Mouse (Mus musculus) forebrain, embryonic 12.5 days (tissue): ENCODE measurements at regions not wholly inside any gene's neighbourhood (a gene's known extent, or its start where the extent isn't known, plus 50 kb on each side); places are given as distances from the start of the nearest gene placed in this dataset.
"Not testable (repeated sequence)": the region's sequence is repeated elsewhere in the genome, so short reads cannot be mapped to it uniquely, and the experiment has no call there.

ENCODE experiments used
- ATAC-seq: fragments of 200-750 bp; cut with Nextera tagmentation; 2 replicates; pipeline ENCODE4 v1.8.0; 2017; ENCODE audit warnings: moderate TSS enrichment; ENCODE audit not compliant: low FRiP score
- H3K27ac ChIP-seq: fragments of 300-500 bp; sonication (generic); 2 replicates; pipeline ENCODE4 v1.5.1; 2016; ENCODE audit warnings: mild to moderate bottlenecking
- H3K27me3 ChIP-seq: fragments of 300-500 bp; sonication (generic); 2 replicates; pipeline ENCODE4 v1.6.1; 2016; ENCODE audit warnings: mild to moderate bottlenecking
- H3K36me3 ChIP-seq: fragments of 300-500 bp; sonication (generic); replicated peaks from 2 replicates; pipeline ENCODE4 v1.6.1; 2016; ENCODE audit warnings: mild to moderate bottlenecking
- H3K4me1 ChIP-seq: fragments of 300-500 bp; sonication (generic); 2 replicates; pipeline ENCODE4 v1.6.1; 2016
- H3K4me2 ChIP-seq: fragments of 300-500 bp; sonication (generic); 2 replicates; pipeline ENCODE4 v1.6.1; 2016; ENCODE audit warnings: mild to moderate bottlenecking, moderate library complexity
- H3K4me3 ChIP-seq: fragments of 300-500 bp; sonication (generic); replicated peaks from 2 replicates; pipeline ENCODE4 v1.5.1; 2016; ENCODE audit warnings: mild to moderate bottlenecking
- H3K9ac ChIP-seq: fragments of 300-500 bp; sonication (generic); 2 replicates; pipeline ENCODE4 v1.6.1; 2016; ENCODE audit warnings: mild to moderate bottlenecking
- H3K9me3 ChIP-seq: fragments of 300-500 bp; sonication (generic); 2 replicates; pipeline ENCODE4 v1.6.1; 2016
- WGBS: fragments of 180-500 bp; shearing (Covaris S2); methylation state at CpG from one replicate; pipeline ENCODE4 v1.1.7; 2016; 5-methylcytosine and 5-hydroxymethylcytosine counted together

DNA sequence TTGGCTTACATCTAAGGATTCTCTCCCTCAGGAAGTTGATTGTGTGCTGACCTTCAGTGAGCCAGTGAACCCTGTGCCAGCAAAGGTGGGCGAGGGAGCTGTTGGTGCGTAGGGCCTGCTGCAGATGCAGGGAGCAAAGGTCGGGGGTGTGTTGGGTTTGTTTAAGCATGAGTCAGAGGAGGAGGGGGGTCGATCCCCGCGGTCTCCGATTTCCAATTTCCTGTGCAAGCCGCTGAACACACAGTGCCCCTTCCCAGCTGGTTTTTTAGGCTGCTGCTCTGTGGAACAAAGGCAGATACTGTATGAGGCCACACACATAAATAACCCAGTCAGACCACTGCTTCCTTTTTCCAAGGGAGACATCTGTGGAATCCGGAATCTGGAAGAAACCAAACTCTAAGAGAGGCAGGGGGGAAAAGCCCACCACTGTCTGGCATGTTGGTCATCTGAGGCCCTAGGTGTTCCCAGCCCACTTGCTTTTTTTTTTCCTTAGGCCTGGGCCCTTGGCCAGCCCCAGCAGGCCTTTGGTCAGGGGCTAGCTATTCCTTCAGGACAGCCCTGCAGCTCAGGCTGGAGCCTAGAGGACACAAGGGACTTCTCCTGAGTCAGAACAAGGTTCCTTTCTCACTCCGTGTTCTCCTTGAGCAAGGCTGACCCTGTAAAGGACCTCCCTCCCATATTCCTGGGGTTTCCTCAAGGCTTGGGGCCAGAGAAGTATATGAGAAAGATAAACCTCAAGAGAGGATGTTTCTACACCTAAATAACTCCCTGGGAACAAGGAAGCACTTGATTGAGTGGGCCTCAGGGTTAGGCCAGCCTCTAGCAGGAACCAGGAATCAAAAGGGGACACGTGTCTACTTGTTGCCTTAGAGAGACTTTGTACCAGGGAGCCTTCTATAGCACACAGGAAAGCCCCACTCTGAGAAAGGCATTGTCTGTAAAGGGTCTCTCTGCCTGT lies 119.0 kb downstream of the Tomm20 start:
- Histone ChIP-seq H3K27ac (peak overlapping the region; percentile 95), H3K4me3 (no peak overlapping the region), H3K36me3 (no peaks in the 10 kb centered on the region), H3K4me1 (peaks cover 42% of the 10 kb centered on the region), H3K9ac (peak overlapping the region; percentile 0; the same call in 1 of the 2 replicates), H3K4me2 (peak overlapping the region; percentile 30), H3K27me3 (no peaks in the 10 kb centered on the region), H3K9me3 (no peaks in the 10 kb centered on the region)
- 5% methylated on average over 11 of the region's 11 CpGs for WGBS
- ATAC-seq: peak; percentile 86

DNA sequence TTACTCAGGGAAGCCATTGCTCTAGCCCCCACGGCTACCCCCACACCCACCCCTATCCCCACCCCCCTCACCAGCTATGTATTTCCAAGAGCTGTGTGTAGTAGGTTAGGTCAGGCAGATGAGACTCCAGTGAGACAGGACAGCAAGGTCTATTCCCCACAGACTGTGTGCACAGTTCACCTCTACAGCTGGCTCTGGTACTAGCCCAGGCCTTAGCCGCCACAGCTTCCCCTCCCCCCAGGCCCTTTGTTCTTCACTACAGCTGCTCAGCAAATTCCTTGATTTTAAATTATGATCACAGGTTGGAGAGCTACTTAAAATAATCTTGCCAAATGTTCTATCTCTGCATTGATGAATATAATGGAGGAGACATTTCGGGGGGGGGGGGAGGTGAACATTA lies 119.8 kb downstream of the Tomm20 start:
- Histone ChIP-seq H3K4me1 (peaks cover 41% of the 10 kb centered on the region), H3K36me3 (no peaks in the 10 kb centered on the region), H3K27ac (peak overlapping the region; percentile 95), H3K4me2 (peak overlapping the region; percentile 30; the same call in 1 of the 2 replicates), H3K9ac (no peak overlapping the region), H3K4me3 (no peak overlapping the region), H3K27me3 (no peaks in the 10 kb centered on the region), H3K9me3 (no peaks in the 10 kb centered on the region)
- WGBS: 18% methylated on average over 3 of the region's 3 CpGs
- ATAC-seq: peak; percentile 86

DNA sequence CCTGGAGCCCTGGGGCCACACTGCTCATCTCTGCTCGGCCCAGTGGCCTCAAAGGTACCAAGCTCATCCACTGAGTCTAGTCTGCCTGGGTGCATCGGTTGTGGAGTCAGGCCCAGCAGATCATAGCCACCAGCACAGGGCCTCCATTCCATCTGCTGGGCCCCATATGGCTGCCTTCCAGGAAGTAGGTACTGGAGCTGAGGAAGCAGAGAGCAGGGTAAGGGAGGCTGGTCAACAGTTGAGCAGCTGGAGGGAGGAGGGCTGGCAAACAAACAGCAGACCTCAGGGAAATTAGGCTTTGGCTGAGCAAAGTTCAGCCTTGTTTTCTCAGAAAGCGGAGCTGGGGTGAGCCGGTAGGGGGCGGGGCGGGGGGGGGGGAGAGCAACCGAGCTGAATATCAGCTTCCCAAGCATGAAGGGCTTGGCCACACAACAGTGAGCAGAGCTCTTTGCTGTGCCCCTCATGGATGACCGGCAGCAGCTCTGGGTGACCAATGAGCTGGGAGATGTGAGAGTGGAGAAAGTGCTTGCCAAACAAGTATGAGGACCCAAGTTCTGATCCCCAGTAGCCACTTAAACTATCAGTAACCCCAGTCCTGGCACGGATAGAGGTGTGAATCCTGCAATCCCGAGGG lies 121.0 kb downstream of the Tomm20 start:
- Histone ChIP-seq H3K9ac (no peak overlapping the region), H3K36me3 (no peaks in the 10 kb centered on the region), H3K27me3 (no peaks in the 10 kb centered on the region), H3K4me1 (peaks cover 37% of the 10 kb centered on the region), H3K4me3 (no peak overlapping the region), H3K9me3 (no peaks in the 10 kb centered on the region), H3K27ac (peak overlapping the region; percentile 27), H3K4me2 (no peak overlapping the region)
- ATAC-seq: peak; percentile 28; the same call in 1 of the 2 replicates
- WGBS: 49% methylated on average over 10 of the region's 10 CpGs

DNA sequence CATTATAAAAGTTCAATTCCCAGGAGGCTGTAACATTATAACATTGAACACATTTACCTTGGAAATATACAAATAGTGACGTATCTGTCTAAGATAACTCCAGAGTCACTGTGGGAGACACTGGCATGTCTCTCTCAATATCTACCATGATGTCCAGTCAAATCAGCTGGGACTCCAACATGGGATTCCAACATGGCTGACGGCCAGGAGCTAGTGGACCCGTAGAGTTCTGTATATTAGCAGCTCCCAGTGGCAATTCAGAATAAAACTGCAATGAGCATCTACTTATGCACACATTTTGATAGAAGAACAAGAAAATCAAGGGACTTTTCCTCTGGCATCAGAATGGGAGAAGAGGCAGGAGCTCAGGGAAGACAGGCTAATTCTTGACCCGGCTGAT lies 123.4 kb downstream of the Tomm20 start:
- H3K27ac ChIP-seq: no peak overlapping the region
- H3K9ac ChIP-seq: no peak overlapping the region
- no peak for ATAC-seq
- no peak overlapping the region for H3K4me3 ChIP-seq
- no peaks in the 10 kb centered on the region for H3K27me3 ChIP-seq
- H3K9me3 ChIP-seq: no peaks in the 10 kb centered on the region
- no peak overlapping the region for H3K4me2 ChIP-seq
- peaks cover 29% of the 10 kb centered on the region for H3K4me1 ChIP-seq
- 94% methylated on average over 4 of the region's 4 CpGs for WGBS
- H3K36me3 ChIP-seq: no peaks in the 10 kb centered on the region

DNA sequence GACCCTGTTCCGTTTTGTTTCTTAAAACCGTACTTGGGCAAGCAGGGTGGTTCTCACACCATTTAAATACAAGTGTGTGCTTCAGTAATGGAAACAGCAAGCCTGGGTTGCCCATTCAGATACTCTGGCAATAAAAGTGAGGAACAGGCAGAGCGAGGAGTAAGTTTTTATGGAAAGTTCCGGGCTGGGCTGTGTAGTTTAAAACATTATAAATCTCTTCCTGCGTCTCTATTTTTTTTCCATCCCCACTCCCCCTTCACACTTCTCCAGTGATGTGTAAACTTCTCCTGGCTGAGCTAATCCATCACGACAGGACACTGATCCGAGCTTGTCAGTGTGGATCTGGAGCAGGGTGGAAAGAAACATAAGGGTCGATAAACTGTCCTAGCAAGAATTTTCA lies 124.4 kb downstream of the Tomm20 start:
- 76% methylated on average over 8 of the region's 8 CpGs for WGBS

DNA sequence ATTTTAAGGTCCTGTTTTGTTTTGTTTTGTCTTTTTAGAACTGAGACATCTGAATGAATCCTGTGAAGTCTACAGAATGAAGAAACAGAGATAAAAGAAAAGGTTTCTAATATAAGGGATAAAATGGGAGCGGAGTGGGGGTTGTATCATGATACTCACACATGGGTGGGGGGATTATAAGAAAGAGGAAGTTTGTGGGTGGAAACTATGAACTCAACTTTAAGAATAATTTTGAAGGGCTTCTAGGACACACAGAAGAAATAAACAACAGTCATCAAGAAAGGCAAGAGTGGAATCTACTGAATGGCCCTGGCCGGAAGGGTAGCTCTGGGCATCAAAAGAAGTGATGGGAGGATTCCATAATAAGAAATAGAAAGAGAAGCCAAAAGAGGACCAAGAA lies 125.1 kb downstream of the Tomm20 start:
- H3K4me1 ChIP-seq: peaks cover 11% of the 10 kb centered on the region
- H3K4me3 ChIP-seq: no peak overlapping the region
- no peak overlapping the region for H3K9ac ChIP-seq
- no peak for ATAC-seq
- no peak overlapping the region for H3K4me2 ChIP-seq
- H3K9me3 ChIP-seq: no peaks in the 10 kb centered on the region
- H3K27ac ChIP-seq: no peak overlapping the region
- 91% methylated on average over 2 of the region's 2 CpGs for WGBS
- no peaks in the 10 kb centered on the region for H3K27me3 ChIP-seq
- H3K36me3 ChIP-seq: no peaks in the 10 kb centered on the region

More for the DNA sequence above, 124.4 kb downstream of the Tomm20 start:
- ATAC-seq: no peak
- no peaks in the 10 kb centered on the region for H3K9me3 ChIP-seq
- H3K27me3 ChIP-seq: no peaks in the 10 kb centered on the region
- H3K36me3 ChIP-seq: no peaks in the 10 kb centered on the region
- no peak overlapping the region for H3K27ac ChIP-seq
- no peak overlapping the region for H3K9ac ChIP-seq
- no peak overlapping the region for H3K4me2 ChIP-seq
- peaks cover 19% of the 10 kb centered on the region for H3K4me1 ChIP-seq
- no peak overlapping the region for H3K4me3 ChIP-seq

DNA sequence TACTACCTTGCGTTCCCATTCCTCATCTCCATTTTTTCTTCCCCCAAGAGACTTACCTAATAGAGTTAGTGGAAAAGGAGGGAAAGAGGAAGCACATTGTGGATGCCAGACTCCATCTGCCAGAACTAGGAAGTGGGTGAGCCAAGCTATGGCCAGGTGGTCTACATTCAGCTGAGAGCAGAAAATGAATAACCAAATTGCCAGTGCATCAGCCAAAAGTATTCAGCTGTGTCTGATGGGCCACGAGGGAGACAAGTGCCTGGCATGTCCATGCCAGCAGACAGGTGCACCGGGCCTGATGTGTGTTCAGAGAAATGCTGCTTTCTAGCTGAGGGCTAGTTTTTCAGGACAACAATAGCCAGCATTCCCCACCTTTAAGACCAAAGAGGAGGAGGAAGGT lies 126.4 kb downstream of the Tomm20 start:
- Histone ChIP-seq H3K27me3 (no peaks in the 10 kb centered on the region), H3K4me2 (no peak overlapping the region), H3K27ac (no peak overlapping the region), H3K9me3 (no peaks in the 10 kb centered on the region), H3K4me1 (0 out of 2 replicates have a peak, but pooled peaks cover under 1% of the 10 kb centered on the region), H3K4me3 (no peak overlapping the region), H3K9ac (no peak overlapping the region), H3K36me3 (no peaks in the 10 kb centered on the region)
- 93% methylated on average over 3 of the region's 3 CpGs for WGBS
- no peak for ATAC-seq

DNA sequence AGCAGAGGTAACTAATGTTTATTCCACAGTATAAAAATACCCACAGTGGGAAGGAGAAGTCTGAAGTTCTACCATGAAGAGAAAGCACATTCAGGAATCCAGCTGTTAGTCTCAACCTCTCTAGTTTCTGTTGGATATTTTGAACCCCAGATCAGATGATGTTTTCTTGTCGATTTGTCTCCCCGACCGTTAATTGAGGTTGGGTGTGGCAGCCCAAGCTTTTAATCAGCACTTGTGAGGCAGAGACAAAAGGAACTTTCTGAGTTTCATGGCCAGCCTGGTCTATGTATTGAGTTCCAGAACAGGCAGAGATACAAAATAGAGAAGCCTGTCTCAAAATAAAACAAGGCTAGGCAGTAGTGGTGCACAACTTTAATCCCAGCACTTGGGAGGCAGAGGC lies 129.5 kb downstream of the Tomm20 start:
- H3K4me1 ChIP-seq: no peaks in the 10 kb centered on the region
- no peaks in the 10 kb centered on the region for H3K27me3 ChIP-seq
- H3K4me2 ChIP-seq: no peak overlapping the region
- no peak overlapping the region for H3K27ac ChIP-seq
- H3K9ac ChIP-seq: no peak overlapping the region
- no peak for ATAC-seq
- 83% methylated on average over 3 of the region's 3 CpGs for WGBS
- no peaks in the 10 kb centered on the region for H3K36me3 ChIP-seq
- no peak overlapping the region for H3K4me3 ChIP-seq
- H3K9me3 ChIP-seq: peaks cover 10% of the 10 kb centered on the region

DNA sequence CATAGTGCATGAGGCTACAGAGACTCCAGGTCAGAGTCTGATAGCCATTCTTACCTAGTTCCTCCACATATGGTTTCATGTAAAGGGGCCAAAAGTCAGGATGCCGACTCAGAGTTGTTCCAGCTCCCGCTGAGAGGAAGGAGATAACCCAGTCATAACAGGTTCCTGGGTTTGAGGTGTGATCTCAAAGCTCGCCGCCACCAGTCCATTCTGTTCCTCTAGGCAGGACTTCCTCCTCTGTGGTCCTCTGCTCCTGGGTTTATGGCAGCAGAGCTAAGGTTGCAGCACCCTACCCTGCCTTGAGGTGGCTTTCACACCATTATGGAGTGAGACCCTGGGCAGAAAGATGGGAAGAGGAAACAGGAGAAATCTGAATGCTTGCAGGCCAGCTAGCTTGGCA lies 131.2 kb downstream of the Tomm20 start:
- Histone ChIP-seq H3K27me3 (peaks cover 8% of the 10 kb centered on the region; the same call in 1 of the 2 replicates), H3K36me3 (no peaks in the 10 kb centered on the region), H3K27ac (no peak overlapping the region), H3K9ac (no peak overlapping the region), H3K4me1 (no peaks in the 10 kb centered on the region), H3K9me3 (peaks cover 10% of the 10 kb centered on the region), H3K4me3 (no peak overlapping the region), H3K4me2 (no peak overlapping the region)
- ATAC-seq: no peak
- WGBS: 85% methylated on average over 4 of the region's 4 CpGs

DNA sequence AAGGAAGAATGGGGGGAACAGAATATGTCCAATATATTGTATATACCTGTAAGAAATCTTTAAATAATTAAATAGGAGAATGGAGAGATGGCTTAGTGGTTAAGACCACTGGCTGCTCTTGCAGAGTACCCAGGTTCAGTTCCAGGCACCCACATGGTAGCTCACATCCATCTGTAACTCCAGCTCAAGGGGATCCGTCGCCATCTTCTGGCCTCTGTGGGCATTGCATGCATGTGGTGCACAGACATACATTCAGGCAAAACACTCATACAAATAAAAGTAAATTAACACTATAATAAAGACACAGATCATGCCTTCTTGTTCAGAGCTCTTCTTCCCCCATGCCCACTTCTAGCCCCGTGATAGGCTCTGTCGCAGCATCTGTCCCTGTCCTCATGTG lies 132.0 kb downstream of the Tomm20 start:
- WGBS: 78% methylated on average over 4 of the region's 4 CpGs
- Histone ChIP-seq H3K36me3 (no peaks in the 10 kb centered on the region), H3K27ac (no peak overlapping the region), H3K9ac (no peak overlapping the region), H3K4me2 (no peak overlapping the region), H3K27me3 (peaks cover 8% of the 10 kb centered on the region; the same call in 1 of the 2 replicates), H3K4me3 (no peak overlapping the region), H3K4me1 (no peaks in the 10 kb centered on the region), H3K9me3 (peaks cover 10% of the 10 kb centered on the region)
- ATAC-seq: no peak

DNA sequence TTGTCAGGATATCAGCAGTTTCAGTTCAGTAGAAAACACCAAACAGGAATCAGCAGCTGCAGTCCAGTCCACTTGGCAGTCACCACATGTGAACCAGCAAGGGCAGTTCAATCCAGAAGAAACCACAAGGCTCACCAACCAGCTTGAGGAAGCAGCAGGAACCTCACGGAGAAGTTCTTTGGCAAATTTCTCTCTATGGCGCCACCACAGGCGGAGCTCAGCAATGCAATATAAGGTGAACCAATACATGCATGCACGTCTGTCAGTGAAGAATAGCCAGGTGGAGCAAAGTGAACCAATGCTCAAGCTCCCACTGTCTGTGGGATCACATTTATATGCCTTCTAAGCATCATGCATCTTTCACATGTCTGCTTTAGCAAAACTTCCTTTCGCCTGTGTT lies 132.9 kb downstream of the Tomm20 start:
- WGBS: 85% methylated on average over 5 of the region's 5 CpGs
- H3K36me3 ChIP-seq: no peaks in the 10 kb centered on the region
- peaks cover 10% of the 10 kb centered on the region for H3K27me3 ChIP-seq
- no peak for ATAC-seq
- H3K9ac ChIP-seq: no peak overlapping the region
- H3K4me2 ChIP-seq: no peak overlapping the region
- H3K27ac ChIP-seq: no peak overlapping the region
- no peak overlapping the region for H3K4me3 ChIP-seq
- peaks cover 10% of the 10 kb centered on the region for H3K9me3 ChIP-seq
- H3K4me1 ChIP-seq: no peaks in the 10 kb centered on the region

DNA sequence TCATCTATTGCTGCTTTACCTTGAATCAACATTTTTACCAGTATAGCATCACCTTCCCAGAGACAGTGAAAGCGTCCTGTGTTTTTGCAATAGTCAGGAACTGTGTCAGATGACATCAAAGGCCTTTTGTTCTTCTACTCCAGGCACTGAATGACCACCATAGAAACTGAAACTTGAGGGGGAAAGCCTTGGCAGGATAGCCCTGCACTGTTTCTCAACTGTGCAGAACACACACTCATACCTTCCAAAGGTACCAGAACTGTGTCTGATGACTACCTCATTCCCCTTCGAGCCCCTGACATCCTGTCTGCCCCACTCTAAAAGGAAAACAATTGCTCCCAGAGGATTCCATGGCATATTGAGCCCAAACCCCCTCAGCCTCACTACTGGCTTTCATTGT lies 134.3 kb downstream of the Tomm20 start:
- not testable (repeated sequence) for H3K4me3 ChIP-seq, H3K36me3 ChIP-seq, H3K27ac ChIP-seq, H3K4me1 ChIP-seq, H3K4me2 ChIP-seq, H3K9ac ChIP-seq, ATAC-seq
- H3K27me3 ChIP-seq: peaks cover 13% of the 10 kb centered on the region
- peaks cover 10% of the 10 kb centered on the region for H3K9me3 ChIP-seq
- 63% methylated on average over 2 of the region's 2 CpGs for WGBS
